Mouse (Mus musculus): ENCODE measurements around the gene Ctsf. TPM values are rescaled to one million over a fixed set of nuclear protein-coding genes. Genes with fewer than 3 reads are reported as not detected.

Ctsf gene
- polyA plus RNA-seq, 1 experiment from 2014 or later, result 79.4 TPM

DNA sequence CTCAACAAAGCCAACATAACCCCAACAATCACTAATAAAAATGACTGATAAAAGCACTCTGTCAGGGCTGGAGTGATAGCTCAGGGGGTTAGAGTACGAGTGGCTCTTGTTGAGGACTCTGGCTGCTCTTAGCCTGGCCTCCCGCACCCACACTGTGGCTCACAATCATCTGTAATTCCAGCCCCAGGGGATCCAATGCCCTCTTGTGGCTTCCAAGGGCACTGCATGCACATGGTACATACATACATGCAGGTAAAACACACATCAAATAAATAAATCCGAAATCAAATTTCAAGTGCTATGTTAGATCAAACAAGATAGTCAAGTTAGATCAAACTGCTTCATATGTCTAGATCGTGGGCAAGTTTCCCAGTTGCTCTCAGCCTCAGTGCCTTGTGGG lies 53.2 kb downstream of the Ctsf start:
- DNase-seq (ENCODE audit: low read depth, low spot score), result no peak
- TF ChIP-seq CTCF (IDR thresholded peaks at IDR 0.05), result no peak
- CTCF ChIA-PET, result no interaction called here
- ATAC-seq, result no peak
- POLR2A ChIA-PET, result interaction anchor here (1.2 kb wide), 1 partner anchor 11 kb away, joined by 5 read pairs; no protein-coding TSS in a partner anchor
- in situ Hi-C loops (cut with MboI; ENCODE audit: low pct_unique_long_range_greater_than_20kb), result loop anchor here (5.0 kb wide), 1 partner anchor 151 kb away; the partner anchor contains the start of gene Rbm4b
- no peaks in the 10 kb centered on the region for H3K27me3 ChIP-seq

DNA sequence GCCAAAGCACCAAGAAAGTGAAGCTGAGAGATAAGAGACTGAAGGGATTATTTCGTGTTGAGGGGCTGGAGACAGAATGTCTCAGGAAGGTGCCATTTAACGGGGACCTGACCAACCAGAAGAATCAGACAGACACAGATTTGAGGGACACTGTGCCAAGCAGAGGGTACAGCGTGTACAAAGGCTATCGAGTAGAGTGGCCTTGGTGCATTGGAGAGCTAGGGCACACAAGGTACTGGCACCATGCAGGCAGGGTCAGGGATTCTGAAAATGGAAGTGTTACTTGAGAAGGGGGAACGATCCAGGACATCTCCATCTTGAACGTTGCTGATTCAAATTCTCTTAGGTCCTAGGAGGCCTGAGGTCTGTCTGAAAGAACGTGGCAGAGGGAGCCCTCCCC lies 54.4 kb downstream of the Ctsf start:
- CTCF ChIA-PET, result no interaction called here
- DNase-seq (ENCODE audit: low read depth, low spot score) (no peak), ATAC-seq (no peak)
- no peak for TF ChIP-seq CTCF (IDR thresholded peaks at IDR 0.05)
- POLR2A ChIA-PET, result no interaction called here
- H3K27me3 ChIP-seq, result no peaks in the 10 kb centered on the region
- in situ Hi-C loops (cut with MboI; ENCODE audit: low pct_unique_long_range_greater_than_20kb), result loop anchor here (5.0 kb wide), 1 partner anchor 152 kb away; the partner anchor contains the start of gene Rbm4b

Other genes starting within 250 kb of the Ctsf start
- gene Lrfn4, start 239.5 kb upstream of the Ctsf start, polyA plus RNA-seq (2021), result 46.6 TPM
- gene Rce1, start 229.5 kb upstream of the Ctsf start, polyA plus RNA-seq (2021), result 45.5 TPM
- gene Gm960, start 156.5 kb upstream of the Ctsf start, polyA plus RNA-seq (2021), result 2.5 TPM
- 1.0 TPM for gene Sptbn2, start 144.0 kb upstream of the Ctsf start, polyA plus RNA-seq (2021)
- gene Rbm4b, start 98.6 kb upstream of the Ctsf start, polyA plus RNA-seq (2021), result 19.3 TPM
- 42.3 TPM for gene Rbm4, start 61.2 kb upstream of the Ctsf start, polyA plus RNA-seq (2021)
- gene Gm21992, start 43.5 kb upstream of the Ctsf start, polyA plus RNA-seq (2021), result 9.9 TPM
- gene Rbm14, start 43.5 kb upstream of the Ctsf start, polyA plus RNA-seq (2021), result 36.5 TPM
- 133 TPM for gene Ccs, start 15.8 kb upstream of the Ctsf start, polyA plus RNA-seq (2021)
- gene Ccdc87, start 15.8 kb upstream of the Ctsf start, polyA plus RNA-seq (2021), result 0.26 TPM
- 0.10 TPM for gene Actn3, start 22.8 kb downstream of the Ctsf start, polyA plus RNA-seq (2021)
- gene Zdhhc24, start 23.5 kb downstream of the Ctsf start, polyA plus RNA-seq (2021), result 17.2 TPM
- gene Bbs1, start 51.5 kb downstream of the Ctsf start, polyA plus RNA-seq (2021), result 20.3 TPM
- gene Dpp3, start 73.2 kb downstream of the Ctsf start, polyA plus RNA-seq (2021), result 91.0 TPM
- 7.4 TPM for gene Peli3, start 88.0 kb downstream of the Ctsf start, polyA plus RNA-seq (2021)
- gene Mrpl11, start 107.0 kb downstream of the Ctsf start, polyA plus RNA-seq (2021), result 106 TPM
- gene Npas4, start 135.2 kb downstream of the Ctsf start, polyA plus RNA-seq (2021), result 0.18 TPM
- gene Slc29a2, start 168.7 kb downstream of the Ctsf start, polyA plus RNA-seq (2021), result 15.8 TPM
- gene B4gat1, start 183.7 kb downstream of the Ctsf start, polyA plus RNA-seq (2021), result 82.4 TPM
- 1.7 TPM for gene AC124502.3, start 183.8 kb downstream of the Ctsf start, polyA plus RNA-seq (2021)
- gene Brms1, start 186.2 kb downstream of the Ctsf start, polyA plus RNA-seq (2021), result 56.8 TPM
- 39.4 TPM for gene Rin1, start 195.4 kb downstream of the Ctsf start, polyA plus RNA-seq (2021)
- 0.44 TPM for gene Cd248, start 212.9 kb downstream of the Ctsf start, polyA plus RNA-seq (2021)
- 0.39 TPM for gene Tmem151a, start 230.4 kb downstream of the Ctsf start, polyA plus RNA-seq (2021)
- gene Yif1a, start 233.4 kb downstream of the Ctsf start, polyA plus RNA-seq (2021), result 68.6 TPM
- 2.5 TPM for gene Cnih2, start 243.4 kb downstream of the Ctsf start, polyA plus RNA-seq (2021)